Mouse (Mus musculus): ENCODE data around the gene Med10.

DNA sequence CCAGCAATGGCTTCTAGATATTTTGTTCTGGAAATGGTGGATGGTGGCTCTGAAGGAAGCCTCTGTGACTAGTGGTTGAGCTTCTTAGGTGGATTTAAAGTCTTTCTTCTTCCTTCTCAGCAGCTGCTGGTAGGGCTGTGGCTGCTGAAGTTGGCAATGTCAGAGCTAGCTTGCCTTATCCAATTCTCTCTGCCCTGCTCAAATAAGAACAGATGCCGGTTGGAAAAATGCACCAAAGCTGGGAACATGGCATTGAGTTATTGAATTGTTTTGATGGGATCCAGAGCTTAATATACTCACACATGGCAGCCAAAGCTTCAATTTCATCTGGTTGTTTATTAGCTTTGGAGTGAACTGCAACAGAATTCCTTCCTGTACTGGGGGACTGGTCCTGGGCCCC is 47.4 kb downstream of the Med10 start:
- no peak for TF ChIP-seq EP300 (IDR thresholded peaks at IDR 0.05; ENCODE audit: low read depth)
- TF ChIP-seq CTCF (IDR thresholded peaks at IDR 0.05; ENCODE audit: low read depth), result no peak
